Mouse (Mus musculus) limb, embryonic 11.5 days (tissue): ENCODE data around the gene Olfr1418. TPM values are rescaled to one million over a fixed set of nuclear protein-coding genes. Genes with fewer than 3 reads are reported as not detected.

Experiments
- ATAC-seq: fragments of 200-750 bp; cut with Nextera tagmentation; 2 replicates; pipeline ENCODE4 v1.8.0; 2017; ENCODE audit warnings: low read depth; ENCODE audit not compliant: insufficient number of reproducible peaks, low FRiP score, low TSS enrichment
- DNase-seq: peaks from one replicate; pipeline ENCODE4 v3.0.0-alpha.2; 2015; ENCODE audit warnings: low spot score
- H3K27ac ChIP-seq: fragments of 300-500 bp; sonication (generic); replicated peaks from 2 replicates; pipeline ENCODE4 v1.5.1; 2014; ENCODE audit warnings: low read depth, mild to moderate bottlenecking, low read length
- H3K27me3 ChIP-seq: fragments of 300-500 bp; sonication (generic); 2 replicates; pipeline ENCODE4 v1.6.1; 2014; ENCODE audit warnings: mild to moderate bottlenecking, low read length, mixed read lengths; ENCODE audit not compliant: control insufficient read depth, insufficient read depth
- H3K36me3 ChIP-seq: fragments of 300-500 bp; sonication (generic); 2 replicates; pipeline ENCODE4 v1.6.1; 2014; ENCODE audit warnings: mild to moderate bottlenecking, low read length, moderate library complexity, mixed read lengths; ENCODE audit not compliant: control insufficient read depth, insufficient read depth
- H3K4me1 ChIP-seq: fragments of 300-500 bp; sonication (generic); 2 replicates; pipeline ENCODE4 v1.6.1; 2014; ENCODE audit warnings: low read length, mixed read lengths; ENCODE audit not compliant: control insufficient read depth, insufficient read depth
- H3K4me2 ChIP-seq: fragments of 300-500 bp; sonication (generic); 2 replicates; pipeline ENCODE4 v1.6.1; 2014; ENCODE audit warnings: low read depth, mild to moderate bottlenecking, moderate library complexity; ENCODE audit not compliant: severe bottlenecking
- H3K4me3 ChIP-seq: fragments of 300-500 bp; sonication (generic); 2 replicates; pipeline ENCODE4 v1.5.1; 2014; ENCODE audit warnings: low read depth, low read length
- H3K9ac ChIP-seq: fragments of 300-500 bp; sonication (generic); 2 replicates; pipeline ENCODE4 v1.6.1; 2014; ENCODE audit warnings: mild to moderate bottlenecking, low read length
- H3K9me3 ChIP-seq: fragments of 300-500 bp; sonication (generic); 2 replicates; pipeline ENCODE4 v1.6.1; 2016; ENCODE audit warnings: low read length; ENCODE audit not compliant: control insufficient read depth
- WGBS: fragments of 180-500 bp; shearing (Covaris S2); extraction: QIAGEN DNeasy Blood & Tissue Kit; methylation state at CpG from one replicate; pipeline ENCODE4 v1.1.7; 2014; 5-methylcytosine and 5-hydroxymethylcytosine counted together
- polyA plus RNA-seq: library from polyadenylated mRNA; unstranded; fragments of >200 nt; fragmentation: Nextera tagmentation; extraction: Ambion mirVana; gene quantifications from 2 replicates; pipeline ENCODE4 v1.2.1, GENCODE M21; 2014

Olfr1418 gene
- polyA plus RNA-seq, 1 experiment from 2014 or later = not detected

DNA sequence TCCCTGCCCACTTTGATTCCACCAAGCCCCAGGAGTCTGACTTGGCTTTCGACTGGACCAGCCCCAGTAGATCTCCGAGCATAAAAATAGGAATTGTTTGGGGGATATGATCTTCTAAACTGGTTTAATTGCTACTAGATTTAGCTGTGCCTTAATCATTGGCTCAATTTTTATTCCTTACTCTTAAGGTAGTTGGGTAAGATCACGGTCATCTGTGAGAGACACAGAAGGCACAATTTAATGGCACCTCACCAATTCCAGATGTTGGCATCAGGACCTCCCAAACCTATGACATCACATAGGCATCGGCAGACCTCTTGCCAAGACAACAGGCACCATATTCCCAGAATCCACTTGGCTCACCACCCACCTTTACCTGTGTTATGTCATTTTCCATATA lies 21.7 kb downstream of the Olfr1418 start, which contains the start of gene Olfr1417:
Gene Olfr1417, minus strand, starts transcription at position 101 of the 400 bp plus-strand sequence.
- WGBS = 92% methylated on average over 4 of the region's 4 CpGs
- DNase-seq = no peak
- Histone ChIP-seq H3K4me1 (no peaks in the 10 kb centered on the region), H3K27ac (no peak within 1 kb of the TSS), H3K4me2 (no peak within 1 kb of the TSS), H3K36me3 (no peaks in the 10 kb centered on the region), H3K9ac (no peak within 1 kb of the TSS), H3K27me3 (no peaks in the 10 kb centered on the region), H3K9me3 (no peaks in the 10 kb centered on the region), H3K4me3 (no peak within 1 kb of the TSS)
- ATAC-seq = no peak

GRCm38 (mm10) chr19:11823346-11824065 lies 37.4 kb downstream of the Olfr1418 start:
- ATAC-seq = no peak
- H3K9me3 ChIP-seq = no peaks in the 10 kb centered on the region
- peaks cover 14% of the 10 kb centered on the region for H3K27me3 ChIP-seq
- H3K4me1 ChIP-seq = no peaks in the 10 kb centered on the region
- no peak overlapping the region for H3K4me2 ChIP-seq
- H3K27ac ChIP-seq = no peak overlapping the region
- no peak overlapping the region for H3K4me3 ChIP-seq
- WGBS = 30% methylated on average over 4 of the region's 4 CpGs
- H3K9ac ChIP-seq = no peak overlapping the region
- no peak for DNase-seq
- no peaks in the 10 kb centered on the region for H3K36me3 ChIP-seq

DNA sequence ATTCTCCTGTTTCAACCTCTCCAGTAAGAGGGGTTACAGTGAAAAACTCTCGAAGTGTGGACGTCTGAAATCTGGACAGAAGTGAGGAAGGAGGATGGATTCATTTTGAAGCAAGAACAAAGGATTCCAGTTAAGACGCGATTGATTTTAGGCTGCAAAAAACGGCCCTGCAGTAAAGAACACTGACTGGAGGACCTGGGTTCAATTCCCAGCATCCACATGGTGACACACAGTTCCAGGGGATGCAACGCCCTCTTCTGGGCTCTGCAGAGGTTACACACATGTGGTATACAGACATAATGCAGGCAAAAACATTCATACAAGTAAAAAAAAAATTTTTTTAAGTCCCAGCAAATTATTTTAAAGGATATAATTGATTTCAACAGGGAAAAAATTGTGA lies 40.7 kb downstream of the Olfr1418 start:
- DNase-seq (no peak), ATAC-seq (no peak)
- no peaks in the 10 kb centered on the region for H3K4me1 ChIP-seq
- no peaks in the 10 kb centered on the region for H3K36me3 ChIP-seq
- 37% methylated on average over 6 of the region's 6 CpGs for WGBS
- H3K9ac ChIP-seq = no peak overlapping the region
- peaks cover 37% of the 10 kb centered on the region for H3K27me3 ChIP-seq
- no peaks in the 10 kb centered on the region for H3K9me3 ChIP-seq
- H3K27ac ChIP-seq = no peak overlapping the region
- peak overlapping the region; percentile 96; the same call in 1 of the 2 replicates for H3K4me2 ChIP-seq
- no peak overlapping the region for H3K4me3 ChIP-seq

- Histone ChIP-seq H3K9ac (no peak overlapping the region), H3K27ac (no peak overlapping the region), H3K27me3 (peaks cover 37% of the 10 kb centered on the region), H3K4me3 (peak overlapping the region; percentile 51), H3K4me2 (peak overlapping the region; percentile 96), H3K9me3 (no peaks in the 10 kb centered on the region), H3K36me3 (no peaks in the 10 kb centered on the region), H3K4me1 (no peaks in the 10 kb centered on the region)
- peak; percentile 92 for DNase-seq
- WGBS = 1% methylated on average over 15 of the region's 15 CpGs
- ATAC-seq = peak; percentile 82; the same call in 1 of the 2 replicates
These were observed 41.1 kb downstream of the Olfr1418 start for GRCm38 (mm10) chr19:11819800-11820199.

DNA sequence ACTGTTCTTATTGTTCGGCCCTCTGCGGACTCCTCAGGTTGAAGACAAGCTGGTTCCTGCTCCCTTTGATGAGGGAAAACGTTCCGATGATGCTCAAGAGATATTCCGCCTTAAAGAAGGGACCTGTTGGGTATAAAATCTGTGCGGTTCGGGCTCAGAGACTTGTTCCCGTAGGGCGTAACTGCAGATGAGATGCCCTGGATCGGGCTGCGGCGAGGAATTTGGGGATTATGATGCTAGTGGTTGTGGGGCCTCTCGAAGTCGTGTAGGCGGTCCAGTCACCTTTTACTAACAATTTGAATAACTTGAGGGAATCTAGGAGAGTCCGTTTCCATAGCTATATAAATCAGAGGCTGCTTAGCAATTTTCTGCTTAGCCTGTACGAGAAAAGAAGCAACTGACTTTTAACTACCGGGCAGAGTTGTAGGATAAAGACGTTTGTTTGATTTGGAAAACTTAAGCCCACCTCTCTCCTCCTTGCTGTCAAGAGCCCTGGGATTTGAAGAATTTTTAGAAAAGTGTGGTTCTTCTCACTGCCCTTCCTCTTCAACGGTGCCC lies 41.6 kb downstream of the Olfr1418 start, which contains the start of gene Stx3:
Gene Stx3, minus strand, starts transcription at position 261 of the 558 bp plus-strand sequence.
- H3K9ac ChIP-seq = peak within 1 kb of the TSS; percentile 67
- H3K36me3 ChIP-seq = no peaks in the 10 kb centered on the region
- DNase-seq = peak; percentile 55
- no peak within 1 kb of the TSS for H3K27ac ChIP-seq
- H3K4me1 ChIP-seq = no peaks in the 10 kb centered on the region
- peaks cover 37% of the 10 kb centered on the region for H3K27me3 ChIP-seq
- H3K4me3 ChIP-seq = peak within 1 kb of the TSS; percentile 51
- no peak for ATAC-seq
- WGBS = under 1% methylated on average over 20 of the region's 20 CpGs
- H3K9me3 ChIP-seq = no peaks in the 10 kb centered on the region
- H3K4me2 ChIP-seq = peak within 1 kb of the TSS; percentile 96

DNA sequence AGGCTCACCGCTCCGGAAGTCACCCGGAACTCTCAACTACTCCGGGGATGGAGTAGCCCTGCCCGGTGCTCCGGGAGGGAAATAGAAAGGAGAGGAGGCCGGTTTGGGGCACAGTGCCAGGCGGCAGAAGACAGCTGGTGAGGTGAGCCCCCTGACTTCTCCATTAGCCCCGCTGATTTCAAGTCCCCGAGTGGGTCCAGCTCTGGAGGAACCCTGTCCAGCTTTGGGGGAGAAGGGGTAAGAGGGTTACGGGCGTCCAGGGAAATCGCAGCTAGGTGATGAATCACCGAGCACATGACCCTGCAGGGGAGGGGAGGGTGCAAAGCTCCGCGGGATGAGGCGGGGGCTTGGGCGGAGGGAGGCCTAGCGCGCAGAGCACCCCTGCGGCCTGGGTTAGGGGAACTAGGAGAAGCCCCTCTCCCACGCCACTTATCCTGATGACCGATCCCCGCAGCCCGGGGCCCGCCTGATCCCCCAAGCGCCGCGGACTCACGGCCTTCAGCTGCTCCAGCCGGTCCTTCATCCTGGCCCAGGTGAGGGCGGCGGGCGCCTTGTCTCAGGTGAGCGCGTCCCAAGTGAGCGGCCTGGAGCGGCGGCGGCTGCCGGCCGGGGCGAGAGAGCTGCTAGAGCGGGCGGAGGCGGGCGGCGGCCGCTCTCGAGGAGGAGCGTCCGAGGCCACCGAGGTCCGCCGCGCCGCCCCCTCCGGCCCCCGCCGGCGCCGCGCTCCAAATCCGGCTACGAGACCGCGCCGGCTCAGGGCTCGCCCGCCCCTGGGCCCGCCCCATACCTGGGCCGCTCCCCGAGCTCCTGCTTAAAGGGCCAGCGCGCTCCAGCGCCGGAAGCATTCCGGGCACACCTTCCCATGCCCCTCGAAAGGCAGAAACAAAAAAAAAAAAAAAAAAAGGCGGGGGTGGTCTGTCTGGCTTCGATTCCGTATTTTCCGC lies 42.4 kb downstream of the Olfr1418 start:
- peak; percentile 53; the same call in 1 of the 2 replicates for ATAC-seq
- H3K36me3 ChIP-seq = no peaks in the 10 kb centered on the region
- H3K27me3 ChIP-seq = peaks cover 37% of the 10 kb centered on the region
- DNase-seq = peak; percentile 58
- WGBS = 1% methylated on average over 65 of the region's 83 CpGs
- no peaks in the 10 kb centered on the region for H3K4me1 ChIP-seq
- no peak overlapping the region for H3K27ac ChIP-seq
- peak overlapping the region; percentile 51 for H3K4me3 ChIP-seq
- peak overlapping the region; percentile 96 for H3K4me2 ChIP-seq
- peak overlapping the region; percentile 67 for H3K9ac ChIP-seq
- no peaks in the 10 kb centered on the region for H3K9me3 ChIP-seq

GRCm38 (mm10) chr19:11817586-11817985 lies 43.3 kb downstream of the Olfr1418 start:
- 4% methylated on average over 5 of the region's 5 CpGs for WGBS
- H3K4me1 ChIP-seq = no peaks in the 10 kb centered on the region
- H3K27ac ChIP-seq = no peak overlapping the region
- no peaks in the 10 kb centered on the region for H3K36me3 ChIP-seq
- peaks cover 37% of the 10 kb centered on the region for H3K27me3 ChIP-seq
- ATAC-seq (no peak), DNase-seq (no peak)
- H3K4me2 ChIP-seq = peak overlapping the region; percentile 96; the same call in 1 of the 2 replicates
- H3K9ac ChIP-seq = no peak overlapping the region
- H3K9me3 ChIP-seq = no peaks in the 10 kb centered on the region
- H3K4me3 ChIP-seq = peak overlapping the region; percentile 51; the same call in 1 of the 2 replicates

- WGBS = 13% methylated on average over 6 of the region's 6 CpGs
- Histone ChIP-seq H3K4me3 (no peak overlapping the region), H3K27ac (no peak overlapping the region), H3K4me2 (no peak overlapping the region), H3K36me3 (no peaks in the 10 kb centered on the region), H3K9me3 (no peaks in the 10 kb centered on the region), H3K4me1 (no peaks in the 10 kb centered on the region), H3K9ac (no peak overlapping the region), H3K27me3 (peaks cover 37% of the 10 kb centered on the region)
- no peak for ATAC-seq
- DNase-seq = no peak
These were observed 44.2 kb downstream of the Olfr1418 start for GRCm38 (mm10) chr19:11816706-11817105.
